Mouse (Mus musculus): Measurements from ENCODE around the gene Tmco1.
A peak's percentile ranks its signal among the peaks of the same experiment; 100 is the strongest.

Tmco1 gene

GRCm38 (mm10) chr1:167308261-167309054 lies at the start of gene Tmco1:
TSS of gene Tmco1 (plus strand) at chr1:167308378.
- DNase-seq (ENCODE audit: low spot score in 2 of 2) = peak; percentile 97 to 99

DNA sequence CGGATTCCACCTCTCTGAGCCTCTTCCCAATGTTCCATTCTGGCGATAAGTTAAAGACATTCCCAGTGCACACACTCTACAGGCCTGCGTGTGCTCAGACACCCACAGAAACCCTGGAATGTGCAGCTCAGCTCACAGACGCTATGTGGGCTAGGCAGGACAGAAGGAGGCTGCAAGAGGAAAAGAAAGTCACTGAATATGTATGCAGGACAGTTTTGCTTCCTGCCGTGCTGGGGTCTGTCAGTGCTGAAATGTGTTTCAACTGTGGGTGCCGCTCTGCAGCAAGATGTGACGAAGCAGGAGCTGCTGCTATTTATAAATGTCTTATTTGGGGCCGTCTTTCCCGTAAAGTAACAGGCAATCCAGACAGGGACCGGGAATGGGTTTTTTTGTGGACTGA lies 48.5 kb upstream of the Tmco1 start:
- peak; percentile 79 to 82 for DNase-seq (ENCODE audit: low spot score in 2 of 2)

DNA sequence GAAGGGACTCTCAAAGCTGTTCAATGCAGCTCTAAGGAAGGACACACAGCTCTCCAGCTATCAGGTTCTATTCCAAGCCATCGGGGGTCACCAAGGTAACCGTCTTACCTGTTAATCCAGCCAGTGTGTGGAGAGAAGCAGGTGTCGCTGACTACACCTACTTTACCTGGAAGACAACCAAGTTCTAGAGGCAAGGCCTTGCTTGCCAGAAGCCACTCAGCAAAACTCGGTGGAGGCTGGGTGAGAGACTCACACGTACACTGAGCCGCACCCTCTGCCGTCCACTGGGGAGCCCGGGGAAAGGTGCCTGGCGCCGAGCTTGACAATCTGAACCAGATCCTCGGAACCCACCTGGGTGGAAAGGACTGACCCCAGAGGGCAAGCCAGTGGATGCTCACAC lies 46.4 kb upstream of the Tmco1 start:
- DNase-seq (ENCODE audit: low spot score in 2 of 2) = no peak

DNA sequence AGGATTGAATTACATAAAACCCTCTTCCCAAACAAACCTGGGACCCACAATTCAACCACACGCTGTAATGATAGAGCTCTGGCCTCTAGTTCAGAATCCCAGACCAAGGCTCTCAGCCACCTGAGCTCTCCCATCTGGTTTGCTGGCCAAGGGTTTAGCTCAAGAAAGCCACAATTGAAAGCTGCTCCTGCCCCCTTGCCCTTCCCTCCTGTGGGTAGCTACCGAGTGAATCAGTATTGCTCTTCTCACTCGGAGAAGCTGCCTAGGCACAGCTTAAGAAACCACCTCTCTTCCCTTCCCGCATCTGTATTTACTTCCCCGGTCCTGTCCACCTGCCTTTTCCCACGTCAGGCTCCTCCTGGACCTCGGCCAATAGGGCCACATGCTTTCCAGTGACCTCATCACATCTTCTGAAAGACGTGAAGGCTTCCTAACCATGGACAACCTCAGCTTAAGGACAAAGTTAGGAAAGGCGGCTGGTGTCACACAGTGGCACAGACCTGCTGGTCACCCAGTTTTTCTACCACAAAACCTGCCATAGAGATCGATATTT lies 45.6 kb upstream of the Tmco1 start:
- DNase-seq (ENCODE audit: low spot score in 2 of 2) = no peak

DNA sequence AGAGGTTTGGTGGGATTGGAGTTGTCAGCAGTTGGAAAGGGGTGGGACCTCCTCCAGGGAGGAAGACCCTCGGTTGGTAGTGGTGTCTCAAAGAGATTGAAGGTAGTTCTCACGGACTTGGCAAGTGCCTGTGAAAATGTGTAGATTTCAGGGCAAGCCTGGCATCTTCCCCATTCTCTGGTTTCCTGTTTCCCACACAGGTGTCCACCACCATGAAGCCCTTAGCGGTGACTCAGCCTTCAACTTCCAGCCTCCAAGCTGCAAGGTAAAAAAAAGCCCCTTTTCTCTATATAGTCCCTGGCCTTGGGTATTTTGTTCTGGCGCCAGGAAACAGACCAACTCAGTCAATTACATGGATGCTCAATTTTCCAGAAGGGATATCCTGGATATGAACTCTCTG lies 42.8 kb upstream of the Tmco1 start:
- DNase-seq (ENCODE audit: low spot score in 2 of 2) = no peak

DNA sequence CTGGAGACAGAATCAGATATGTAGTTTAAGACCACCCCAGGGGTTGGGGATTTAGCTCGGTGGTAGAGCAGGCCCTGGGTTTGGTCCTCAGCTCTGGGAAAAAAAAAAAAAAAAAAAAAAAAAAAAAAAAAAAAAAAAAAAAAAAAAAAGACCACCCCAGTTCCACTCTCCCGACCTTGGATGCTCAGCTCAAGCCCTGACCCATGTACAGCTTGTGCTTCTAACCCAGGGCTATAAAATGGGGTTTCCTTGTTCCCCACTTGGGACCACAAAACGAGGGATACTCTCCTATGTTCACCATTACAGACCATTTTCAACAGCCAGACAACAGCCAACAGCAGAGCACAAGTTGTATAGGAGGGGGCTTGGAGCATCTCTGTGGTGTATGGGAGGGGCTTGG lies 41.5 kb upstream of the Tmco1 start:
- no peak for DNase-seq (ENCODE audit: low spot score in 2 of 2)

GRCm38 (mm10) chr1:167268360-167269063 lies 39.7 kb upstream of the Tmco1 start:
- no peak for DNase-seq (ENCODE audit: low spot score in 2 of 2)

- no peak for DNase-seq (ENCODE audit: low spot score in 2 of 2)
Observed at GRCm38 (mm10) chr1:167269350-167269811, 38.8 kb upstream of the Tmco1 start.

- peak; percentile 64 to 73 for DNase-seq (ENCODE audit: low spot score in 2 of 2)
Observed at GRCm38 (mm10) chr1:167269856-167270270, 38.3 kb upstream of the Tmco1 start.

GRCm38 (mm10) chr1:167270342-167271111 lies 37.7 kb upstream of the Tmco1 start:
- DNase-seq (ENCODE audit: low spot score in 2 of 2) = no peak

DNA sequence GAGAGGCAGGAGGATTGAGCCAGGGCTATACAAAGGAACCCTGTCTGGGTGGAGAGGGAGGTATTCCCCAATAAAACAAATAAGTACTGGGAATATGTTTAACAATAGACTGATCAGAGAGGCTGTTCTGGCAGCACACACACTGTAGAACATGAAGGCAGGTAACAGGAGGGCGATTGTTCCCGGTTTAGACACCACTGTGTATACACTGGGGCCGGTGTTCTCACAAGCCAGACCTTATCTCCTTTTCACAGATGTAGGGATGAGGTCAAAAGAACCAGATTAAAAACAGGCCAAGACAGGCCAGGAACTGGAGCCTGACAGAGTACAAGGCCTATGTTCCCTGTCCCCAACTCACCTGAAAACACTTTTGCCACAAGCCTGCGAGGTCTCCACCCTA lies 36.9 kb upstream of the Tmco1 start:
- DNase-seq (ENCODE audit: low spot score in 2 of 2) = no peak

- DNase-seq (ENCODE audit: low spot score in 2 of 2) = no peak
Observed at GRCm38 (mm10) chr1:167271841-167272240, 36.3 kb upstream of the Tmco1 start.

DNA sequence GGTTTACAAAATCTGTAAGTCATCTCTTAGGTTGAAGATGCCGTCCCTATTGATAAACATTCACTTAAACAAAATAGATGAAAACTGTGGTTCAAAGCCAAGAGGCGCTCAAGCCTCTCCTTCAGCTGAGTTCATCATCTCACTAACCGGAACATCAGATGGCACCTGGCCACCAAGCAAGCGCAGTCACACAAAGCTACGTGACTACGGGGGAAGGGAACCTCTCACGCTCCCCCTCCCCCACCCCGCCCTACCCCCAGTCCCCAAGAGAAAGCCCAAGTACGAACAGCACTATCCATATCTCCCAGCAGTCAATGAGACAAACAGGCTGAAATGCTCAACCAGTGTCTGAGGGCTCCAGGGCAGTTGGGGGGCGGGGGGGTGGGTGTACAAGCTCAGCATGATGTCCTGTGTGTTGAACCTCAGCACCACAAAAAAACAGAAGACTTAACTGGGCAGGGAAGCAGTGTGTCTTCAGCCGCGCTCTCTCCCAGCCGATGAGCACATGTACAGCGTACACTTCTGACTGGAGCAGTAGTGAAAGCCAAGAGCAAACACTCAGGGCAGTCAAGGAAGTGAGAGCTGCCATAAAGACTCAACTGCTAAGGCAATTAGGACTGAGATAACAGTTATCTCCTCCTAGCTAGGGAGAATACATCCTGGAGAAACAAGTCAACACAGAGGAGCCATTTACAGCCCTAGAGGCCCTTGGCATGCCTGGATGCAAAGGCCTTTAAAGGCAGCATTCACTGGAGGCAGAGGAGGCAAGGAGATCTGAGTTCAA lies 34.6 kb upstream of the Tmco1 start:
- DNase-seq (ENCODE audit: low spot score in 2 of 2) = no peak

DNA sequence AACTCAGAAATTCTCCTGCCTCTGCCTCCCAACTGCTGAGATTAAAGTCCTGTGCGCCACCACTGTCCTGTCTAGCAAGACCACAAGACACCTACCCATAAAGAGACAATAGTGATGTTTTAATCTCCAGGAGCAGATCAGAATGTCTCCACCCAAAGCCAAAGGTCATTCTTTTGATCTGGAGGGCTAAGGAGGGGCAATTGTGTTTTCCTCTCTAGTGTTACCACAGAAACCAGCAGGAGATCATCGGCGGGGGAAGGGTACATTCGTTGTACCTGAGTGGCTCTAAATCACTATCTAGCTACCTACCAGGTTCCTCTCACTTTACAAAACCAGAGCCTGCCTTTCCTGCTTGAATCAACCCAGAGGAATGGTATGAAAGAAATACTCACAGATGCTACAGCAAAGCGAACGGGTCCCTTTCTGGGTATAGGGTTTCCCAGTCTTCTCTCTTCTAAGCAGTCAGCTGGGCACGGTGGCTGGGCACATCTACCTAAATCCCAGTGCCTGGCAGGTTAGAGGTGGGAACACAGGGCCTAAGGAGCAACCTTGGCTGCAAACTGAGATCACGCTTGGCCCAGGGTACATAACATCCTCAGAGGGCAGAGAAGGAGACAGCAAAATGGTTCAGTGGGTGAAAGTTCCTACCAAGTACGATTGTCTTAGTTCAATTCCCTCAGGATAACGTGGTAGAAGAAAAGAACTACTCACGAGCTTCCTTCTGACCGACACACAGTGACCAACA lies 33.4 kb upstream of the Tmco1 start:
- DNase-seq (ENCODE audit: low spot score in 2 of 2) = no peak

DNA sequence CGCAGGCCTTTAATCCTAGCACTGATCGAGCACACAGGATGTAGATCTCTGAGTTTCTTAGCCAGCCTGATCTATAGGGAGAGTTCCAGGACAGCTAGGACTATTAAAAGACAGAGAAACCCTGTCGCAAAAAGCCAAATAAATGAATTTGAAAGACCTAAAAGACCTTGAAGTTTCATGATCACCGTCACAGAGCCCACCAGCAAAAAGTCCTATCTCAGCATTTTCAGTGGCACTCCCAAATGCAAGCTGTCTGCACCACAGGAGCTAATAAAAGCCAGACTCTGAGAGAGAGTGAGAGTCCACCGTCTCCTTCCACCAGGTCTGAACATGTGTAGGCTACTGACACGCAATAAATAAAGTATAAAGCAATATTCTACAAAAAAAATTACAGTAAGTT lies 29.8 kb upstream of the Tmco1 start:
- no peak for DNase-seq (ENCODE audit: low spot score in 2 of 2)

DNA sequence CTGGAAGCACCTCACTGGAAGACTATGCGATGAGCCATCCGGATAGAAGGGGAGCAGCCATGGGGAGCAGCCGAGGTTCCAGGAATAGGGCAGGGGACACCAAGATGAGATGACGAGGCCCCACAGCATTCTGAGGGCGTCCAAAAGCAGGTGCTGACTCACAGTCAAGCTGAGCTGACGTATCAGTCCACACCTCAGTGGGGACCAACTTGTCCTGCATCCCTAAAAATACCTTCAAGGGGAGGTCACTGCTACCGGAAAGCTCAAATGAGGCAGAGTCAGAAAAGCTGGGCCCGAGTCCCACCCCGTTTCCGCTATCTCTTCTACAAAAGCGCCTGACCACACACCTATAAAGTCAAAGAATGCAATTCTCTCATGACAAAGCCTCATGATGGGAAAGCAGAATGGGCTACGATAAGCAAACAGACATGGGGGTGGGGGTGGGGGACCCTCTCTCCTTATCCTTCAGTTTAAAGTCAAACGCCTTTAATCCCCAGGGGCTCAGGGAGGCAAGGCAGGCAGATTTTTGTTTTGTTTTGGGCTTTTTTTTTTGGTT lies 28.9 kb upstream of the Tmco1 start:
- DNase-seq (ENCODE audit: low spot score in 2 of 2) = no peak

- no peak for DNase-seq (ENCODE audit: low spot score in 2 of 2)
Observed at GRCm38 (mm10) chr1:167280061-167280460, 28.1 kb upstream of the Tmco1 start.

GRCm38 (mm10) chr1:167282112-167282511 lies 26.1 kb upstream of the Tmco1 start:
- no peak for DNase-seq (ENCODE audit: low spot score in 2 of 2)

DNA sequence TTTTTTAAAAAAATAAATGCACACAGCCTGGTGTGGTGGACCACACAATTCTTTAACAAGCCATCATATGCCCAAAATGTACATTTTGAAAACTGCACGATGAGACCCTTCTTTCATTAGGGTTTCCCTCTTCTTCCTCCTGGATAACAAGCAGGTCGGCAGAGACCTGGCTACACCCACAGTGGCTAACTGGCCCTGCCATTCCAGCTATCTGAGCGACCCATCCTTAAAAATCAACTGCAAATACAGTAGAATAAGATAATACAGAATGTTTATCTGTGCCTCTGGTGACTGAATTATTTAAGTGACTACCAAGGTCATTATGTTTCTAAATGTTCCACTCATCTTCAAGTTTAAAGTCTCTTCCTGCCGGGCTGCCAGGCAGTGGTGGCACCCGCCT lies 25.4 kb upstream of the Tmco1 start:
- no peak for DNase-seq (ENCODE audit: low spot score in 2 of 2)

All from right cerebral cortex, adult 2 months (tissue).